Mouse (Mus musculus): ENCODE measurements around the gene A830031A19Rik. TPM values are rescaled to one million over a fixed set of nuclear protein-coding genes. Genes with fewer than 3 reads are reported as not detected.
A peak's percentile ranks its signal among the peaks of the same experiment; 100 is the strongest.

The A830031A19Rik gene
- polyA plus RNA-seq, 2 experiments, result not detected

- no peaks in the 10 kb centered on the region for H3K27me3 ChIP-seq (ENCODE audit: control insufficient read depth, insufficient read depth, low read length)
- ATAC-seq (ENCODE audit: low FRiP score, low read depth) (no peak), DNase-seq (ENCODE audit: low spot score) (no peak)
- H3K9ac ChIP-seq (ENCODE audit: low read depth, low read length, severe bottlenecking), result peak overlapping the region; percentile 96
- TF ChIP-seq POLR2A (IDR thresholded peaks at IDR 0.05; ENCODE audit: borderline replicate concordance, extremely low read depth, insufficient read depth, insufficient read length), result no peak
- peak overlapping the region; percentile 95 for H3K4me2 ChIP-seq (replicated peaks; ENCODE audit: low read depth, low read length, severe bottlenecking)
- peak overlapping the region; percentile 75 for H3K4me3 ChIP-seq (replicated peaks; ENCODE audit: low read length)
- H3K4me1 ChIP-seq (ENCODE audit: control insufficient read depth, insufficient read depth, low read length), result peaks cover 12% of the 10 kb centered on the region; the same call in 1 of the 2 replicates
- under 1% methylated on average over 17 of the region's 17 CpGs for WGBS
- H3K36me3 ChIP-seq (ENCODE audit: control insufficient read depth, insufficient read depth, low read length), result no peaks in the 10 kb centered on the region
- no peaks in the 10 kb centered on the region for H3K9me3 ChIP-seq (ENCODE audit: control insufficient read depth, low read length)
- H3K27ac ChIP-seq (replicated peaks; ENCODE audit: low read depth, low read length), result peak overlapping the region; percentile 97
Measured at GRCm38 (mm10) chr11:24075486-24076126, 752 bp upstream of the A830031A19Rik start.

- H3K27ac ChIP-seq (replicated peaks; ENCODE audit: low read depth, low read length), result no peak overlapping the region
- no peak overlapping the region for H3K9ac ChIP-seq (ENCODE audit: low read depth, low read length, severe bottlenecking)
- H3K4me3 ChIP-seq (replicated peaks; ENCODE audit: low read length), result peak overlapping the region; percentile 75
- H3K9me3 ChIP-seq (ENCODE audit: control insufficient read depth, low read length), result no peaks in the 10 kb centered on the region
- H3K27me3 ChIP-seq (ENCODE audit: control insufficient read depth, insufficient read depth, low read length), result no peaks in the 10 kb centered on the region
- ATAC-seq (ENCODE audit: low FRiP score, low read depth), result no peak
- peak overlapping the region; percentile 95 for H3K4me2 ChIP-seq (replicated peaks; ENCODE audit: low read depth, low read length, severe bottlenecking)
- WGBS, result 1% methylated on average over 18 of the region's 18 CpGs
- TF ChIP-seq POLR2A (IDR thresholded peaks at IDR 0.05; ENCODE audit: borderline replicate concordance, extremely low read depth, insufficient read depth, insufficient read length), result no peak
- DNase-seq (ENCODE audit: low spot score), result peak; percentile 46
- H3K36me3 ChIP-seq (ENCODE audit: control insufficient read depth, insufficient read depth, low read length), result no peaks in the 10 kb centered on the region
- H3K4me1 ChIP-seq (ENCODE audit: control insufficient read depth, insufficient read depth, low read length), result peaks cover 12% of the 10 kb centered on the region; the same call in 1 of the 2 replicates
Measured at GRCm38 (mm10) chr11:24074021-24074591, 748 bp downstream of the A830031A19Rik start.

GRCm38 (mm10) chr11:24065313-24065712 is 9.5 kb downstream of the A830031A19Rik start:
- Histone ChIP-seq H3K36me3 (ENCODE audit: control insufficient read depth, insufficient read depth, low read length) (no peaks in the 10 kb centered on the region), H3K27ac (replicated peaks; ENCODE audit: low read depth, low read length) (no peak overlapping the region), H3K4me1 (ENCODE audit: control insufficient read depth, insufficient read depth, low read length) (peaks cover 13% of the 10 kb centered on the region), H3K9me3 (ENCODE audit: control insufficient read depth, low read length) (no peaks in the 10 kb centered on the region), H3K4me3 (replicated peaks; ENCODE audit: low read length) (no peak overlapping the region), H3K9ac (ENCODE audit: low read depth, low read length, severe bottlenecking) (no peak overlapping the region), H3K4me2 (replicated peaks; ENCODE audit: low read depth, low read length, severe bottlenecking) (no peak overlapping the region), H3K27me3 (ENCODE audit: control insufficient read depth, insufficient read depth, low read length) (no peaks in the 10 kb centered on the region)
- ATAC-seq (ENCODE audit: low FRiP score, low read depth) (no peak), DNase-seq (ENCODE audit: low spot score) (no peak)
- 23% methylated on average over 4 of the region's 4 CpGs for WGBS
- TF ChIP-seq POLR2A (IDR thresholded peaks at IDR 0.05; ENCODE audit: borderline replicate concordance, extremely low read depth, insufficient read depth, insufficient read length), result no peak

- no peak for ATAC-seq (ENCODE audit: low FRiP score, low read depth)
- Histone ChIP-seq H3K9ac (ENCODE audit: low read depth, low read length, severe bottlenecking) (no peak overlapping the region), H3K9me3 (ENCODE audit: control insufficient read depth, low read length) (no peaks in the 10 kb centered on the region), H3K4me1 (ENCODE audit: control insufficient read depth, insufficient read depth, low read length) (peaks cover 17% of the 10 kb centered on the region), H3K4me3 (replicated peaks; ENCODE audit: low read length) (no peak overlapping the region), H3K27ac (replicated peaks; ENCODE audit: low read depth, low read length) (no peak overlapping the region), H3K27me3 (ENCODE audit: control insufficient read depth, insufficient read depth, low read length) (no peaks in the 10 kb centered on the region), H3K4me2 (replicated peaks; ENCODE audit: low read depth, low read length, severe bottlenecking) (no peak overlapping the region), H3K36me3 (ENCODE audit: control insufficient read depth, insufficient read depth, low read length) (no peaks in the 10 kb centered on the region)
- TF ChIP-seq POLR2A (IDR thresholded peaks at IDR 0.05; ENCODE audit: borderline replicate concordance, extremely low read depth, insufficient read depth, insufficient read length), result no peak
- WGBS, result 61% methylated on average over 6 of the region's 6 CpGs
- DNase-seq (ENCODE audit: low spot score), result no peak
Measured at GRCm38 (mm10) chr11:24064221-24064620, 10.6 kb downstream of the A830031A19Rik start.

- Histone ChIP-seq H3K4me3 (replicated peaks; ENCODE audit: low read length) (no peak overlapping the region), H3K36me3 (ENCODE audit: control insufficient read depth, insufficient read depth, low read length) (no peaks in the 10 kb centered on the region), H3K27me3 (ENCODE audit: control insufficient read depth, insufficient read depth, low read length) (no peaks in the 10 kb centered on the region), H3K4me1 (ENCODE audit: control insufficient read depth, insufficient read depth, low read length) (peaks cover 23% of the 10 kb centered on the region), H3K27ac (replicated peaks; ENCODE audit: low read depth, low read length) (no peak overlapping the region), H3K9ac (ENCODE audit: low read depth, low read length, severe bottlenecking) (no peak overlapping the region), H3K4me2 (replicated peaks; ENCODE audit: low read depth, low read length, severe bottlenecking) (no peak overlapping the region), H3K9me3 (ENCODE audit: control insufficient read depth, low read length) (no peaks in the 10 kb centered on the region)
- ATAC-seq (ENCODE audit: low FRiP score, low read depth) (no peak), DNase-seq (ENCODE audit: low spot score) (no peak)
- WGBS, result 12% methylated on average over 9 of the region's 9 CpGs
- no peak for TF ChIP-seq POLR2A (IDR thresholded peaks at IDR 0.05; ENCODE audit: borderline replicate concordance, extremely low read depth, insufficient read depth, insufficient read length)
Measured at GRCm38 (mm10) chr11:24062495-24063096, 12.3 kb downstream of the A830031A19Rik start.
